Mouse (Mus musculus): ENCODE data around the gene Fam243.
A peak's percentile ranks its signal among the peaks of the same experiment; 100 is the strongest.

DNA sequence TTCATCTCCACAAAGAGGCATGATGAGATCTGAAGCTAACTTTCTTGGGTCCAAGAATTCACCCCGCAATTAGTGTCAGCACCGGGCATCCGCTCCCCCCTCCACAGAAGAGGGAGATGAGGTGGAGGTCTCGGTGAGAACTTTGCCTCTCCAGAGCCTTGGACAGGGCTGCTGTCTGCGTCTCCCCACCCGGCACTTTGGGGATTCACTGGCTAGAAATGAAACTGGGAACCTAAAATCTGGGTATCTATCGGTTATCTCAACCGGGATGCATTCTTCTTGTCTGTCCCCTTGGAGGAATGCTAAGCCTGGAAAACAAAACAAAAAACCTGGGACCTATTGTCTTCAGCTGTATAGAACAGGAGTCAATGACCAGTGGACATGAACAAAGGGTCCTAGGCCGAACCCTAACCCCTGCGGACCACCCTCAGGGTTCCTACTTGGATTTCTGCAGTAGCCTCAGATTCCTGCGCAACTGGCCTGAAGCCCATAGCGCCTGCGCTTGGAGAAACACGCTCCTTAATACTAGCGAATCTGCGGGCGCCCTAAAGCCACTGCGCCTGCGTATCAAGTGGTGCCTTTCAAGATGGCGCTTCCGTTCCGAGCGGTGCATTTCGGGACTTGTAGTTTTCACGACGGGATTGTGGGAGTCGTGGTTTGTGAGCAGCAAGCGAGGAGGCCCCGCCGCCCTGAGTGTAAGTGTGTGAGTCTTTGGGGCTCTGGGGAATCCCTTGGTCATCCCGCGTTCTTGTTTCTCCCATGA lies 20.4 kb downstream of the Fam243 start, which contains the start of gene Smim11:
- TF ChIP-seq POLR2A (IDR thresholded peaks at IDR 0.05; ENCODE audit: borderline replicate concordance, control insufficient read depth, low read depth, low read length), result peak; percentile 54; the same call in 1 of the 2 replicates
- TF ChIP-seq CTCF (IDR thresholded peaks at IDR 0.05; ENCODE audit: control insufficient read depth, insufficient read depth, low read length), result no peak
